Mouse (Mus musculus) heart, embryonic 11.5 days (tissue): Measurements from ENCODE around the gene Acad10. TPM values are rescaled to one million over a fixed set of nuclear protein-coding genes. Genes with fewer than 3 reads are reported as not detected.
"Not testable (repeated sequence)": the region's sequence is repeated elsewhere in the genome, so short reads cannot be mapped to it uniquely, and the experiment has no call there.

Source experiments
- ATAC-seq: fragments of 200-750 bp; cut with Nextera tagmentation; replicated peaks from 2 replicates; pipeline ENCODE4 v1.8.0; 2017; ENCODE audit warnings: moderate library complexity; ENCODE audit not compliant: insufficient number of reproducible peaks, low FRiP score, low TSS enrichment
- H3K27ac ChIP-seq: fragments of 300-500 bp; sonication (generic); 2 replicates; pipeline ENCODE4 v1.5.1; 2014; ENCODE audit warnings: mild to moderate bottlenecking, low read depth, low read length
- H3K27me3 ChIP-seq: fragments of 300-500 bp; sonication (generic); 2 replicates; pipeline ENCODE4 v1.6.1; 2014; ENCODE audit warnings: mild to moderate bottlenecking, low read length, mixed read lengths; ENCODE audit not compliant: control insufficient read depth, insufficient read depth
- H3K36me3 ChIP-seq: fragments of 300-500 bp; sonication (generic); 2 replicates; pipeline ENCODE4 v1.6.1; 2014; ENCODE audit warnings: mild to moderate bottlenecking, low read length, moderate library complexity, mixed read lengths; ENCODE audit not compliant: control insufficient read depth, insufficient read depth
- H3K4me1 ChIP-seq: fragments of 300-500 bp; sonication (generic); 2 replicates; pipeline ENCODE4 v1.6.1; 2014; ENCODE audit warnings: low read length; ENCODE audit not compliant: control insufficient read depth, insufficient read depth
- H3K4me2 ChIP-seq: fragments of 300-500 bp; sonication (generic); 2 replicates; pipeline ENCODE4 v1.6.1; 2014; ENCODE audit warnings: mild to moderate bottlenecking, moderate library complexity
- H3K4me3 ChIP-seq: fragments of 300-500 bp; sonication (generic); 2 replicates; pipeline ENCODE4 v1.5.1; 2014; ENCODE audit warnings: low read depth, low read length
- H3K9ac ChIP-seq: fragments of 300-500 bp; sonication (generic); 2 replicates; pipeline ENCODE4 v1.6.1; 2014; ENCODE audit warnings: mild to moderate bottlenecking, low read depth, low read length, moderate library complexity
- H3K9me3 ChIP-seq: fragments of 300-500 bp; sonication (generic); replicated peaks from 2 replicates; pipeline ENCODE4 v1.6.1; 2016; ENCODE audit warnings: low read length; ENCODE audit not compliant: control insufficient read depth
- WGBS: fragments of 180-500 bp; shearing (Covaris S2); extraction: QIAGEN DNeasy Blood & Tissue Kit; methylation state at CpG from one replicate; pipeline ENCODE4 v1.1.7; 2014; ENCODE audit not compliant: insufficient replicate concordance; 5-methylcytosine and 5-hydroxymethylcytosine counted together
- polyA plus RNA-seq: library from polyadenylated mRNA; unstranded; fragments of >200 nt; fragmentation: Nextera tagmentation; extraction: Ambion mirVana; gene quantifications from 2 replicates; pipeline ENCODE4 v1.2.1, GENCODE M21; 2014

Gene Acad10
- polyA plus RNA-seq, 1 experiment from 2014 or later: 1.1 TPM

DNA sequence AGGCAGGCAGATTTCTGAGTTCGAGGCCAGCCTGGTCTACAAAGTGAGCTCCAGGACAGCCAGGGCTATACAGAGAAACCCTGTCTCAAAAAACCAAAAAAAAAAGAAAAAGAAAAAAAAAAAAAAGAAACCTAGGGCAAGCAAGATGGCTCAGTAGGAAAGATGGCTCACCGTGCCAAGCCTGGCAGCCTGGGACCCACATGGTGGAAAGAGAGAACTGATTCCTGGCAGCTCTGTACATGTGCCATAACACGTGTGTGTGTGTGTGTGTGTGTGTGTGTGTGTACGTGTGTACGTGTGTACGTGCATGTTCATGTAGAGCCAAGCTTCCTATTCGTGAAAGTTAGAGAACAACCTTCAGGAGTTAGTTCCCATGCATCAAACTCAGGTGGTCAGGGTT lies 31.1 kb upstream of the Acad10 start:
- ATAC-seq, H3K9ac ChIP-seq, H3K9me3 ChIP-seq, H3K36me3 ChIP-seq, H3K4me3 ChIP-seq, H3K27ac ChIP-seq, H3K27me3 ChIP-seq, H3K4me2 ChIP-seq, H3K4me1 ChIP-seq: not testable (repeated sequence)
- 88% methylated on average over 7 of the region's 7 CpGs for WGBS

DNA sequence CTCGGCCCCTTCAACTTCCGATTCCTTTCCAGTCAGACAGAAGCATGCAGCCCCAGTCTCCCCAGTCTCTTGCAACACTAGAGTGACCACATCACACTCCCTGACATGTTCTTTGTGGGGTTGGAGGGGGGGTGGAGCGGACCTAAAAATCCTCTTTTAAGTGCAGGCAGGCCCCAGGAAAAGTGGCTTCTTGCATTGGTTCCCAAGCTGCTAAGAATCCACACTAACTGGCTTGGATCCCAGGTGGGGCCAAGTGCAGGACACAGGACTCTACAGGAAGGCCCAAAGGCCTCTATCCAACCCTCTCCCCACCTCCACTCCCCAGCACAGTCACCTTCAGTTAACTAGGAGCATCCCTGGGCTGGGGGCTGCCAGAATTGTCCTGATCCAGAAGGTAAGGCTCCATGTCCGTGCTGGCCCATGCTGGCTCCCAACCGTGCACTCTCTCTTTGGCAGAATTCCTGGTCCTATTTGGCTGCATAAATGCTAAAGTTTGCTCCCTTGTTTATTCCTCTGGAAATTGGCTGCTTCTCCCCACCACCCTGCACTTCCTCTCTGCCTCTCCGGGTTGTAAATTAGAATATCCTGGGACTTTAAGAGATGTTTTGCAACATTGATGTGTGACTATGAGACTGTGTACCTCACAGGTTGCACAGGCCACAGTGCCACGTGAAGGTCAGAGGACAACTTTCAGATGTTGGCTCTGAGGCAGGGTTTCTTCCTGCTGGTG lies 30.3 kb upstream of the Acad10 start:
- no peaks in the 10 kb centered on the region for H3K27me3 ChIP-seq
- no peaks in the 10 kb centered on the region; the same call in 1 of the 2 replicates for H3K36me3 ChIP-seq
- ATAC-seq: no peak
- no peak overlapping the region for H3K27ac ChIP-seq
- H3K4me2 ChIP-seq: no peak overlapping the region
- no peaks in the 10 kb centered on the region for H3K9me3 ChIP-seq
- WGBS: 81% methylated on average over 7 of the region's 7 CpGs
- H3K4me1 ChIP-seq: peaks cover 10% of the 10 kb centered on the region
- no peak overlapping the region for H3K4me3 ChIP-seq
- no peak overlapping the region for H3K9ac ChIP-seq

DNA sequence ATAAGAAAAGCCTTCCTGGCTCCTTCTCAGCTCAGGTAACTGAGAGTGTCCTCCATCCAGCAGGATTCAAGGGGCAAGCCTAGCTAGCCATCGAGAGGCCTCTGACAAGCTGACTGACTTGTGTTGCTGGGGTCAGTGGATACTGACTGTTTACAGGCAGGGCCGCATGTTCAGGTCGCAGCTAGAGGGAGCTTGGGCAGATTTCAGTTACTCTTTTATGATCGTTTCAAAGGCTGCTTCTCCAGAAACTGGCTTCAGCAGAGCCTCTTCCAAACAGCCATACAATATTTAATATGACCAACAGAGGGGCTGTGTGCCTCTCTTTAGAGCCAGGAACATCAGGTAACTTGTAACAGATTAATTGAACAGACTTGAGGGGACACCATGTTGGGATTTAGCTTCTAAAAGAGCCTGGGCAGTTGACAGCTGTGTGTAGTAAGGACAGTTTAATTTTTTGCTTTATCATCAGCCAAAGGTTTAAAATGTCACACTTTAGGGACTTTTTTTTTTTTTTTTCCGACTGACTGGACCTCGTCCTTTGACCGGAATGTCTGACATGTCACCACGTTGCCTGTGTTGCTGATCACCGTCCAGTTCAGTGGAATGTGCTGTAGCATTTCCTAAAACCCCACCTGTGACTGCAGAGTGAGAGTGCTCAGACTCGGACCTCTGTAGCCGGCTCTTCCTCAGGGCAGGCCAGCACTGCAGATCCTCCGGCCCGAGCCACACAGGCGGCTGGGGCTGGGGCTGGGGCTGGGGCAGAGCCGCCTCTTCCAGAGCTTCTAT lies 26.0 kb upstream of the Acad10 start:
- Histone ChIP-seq H3K4me1 (peaks cover 13% of the 10 kb centered on the region), H3K4me2 (peak overlapping the region; percentile 7; the same call in 1 of the 2 replicates), H3K9ac (peak overlapping the region; percentile 12), H3K9me3 (no peaks in the 10 kb centered on the region), H3K27ac (peak overlapping the region; percentile 43; the same call in 1 of the 2 replicates), H3K4me3 (no peak overlapping the region), H3K27me3 (no peaks in the 10 kb centered on the region), H3K36me3 (peaks cover 17% of the 10 kb centered on the region)
- 41% methylated on average over 15 of the region's 15 CpGs for WGBS
- ATAC-seq: no peak

DNA sequence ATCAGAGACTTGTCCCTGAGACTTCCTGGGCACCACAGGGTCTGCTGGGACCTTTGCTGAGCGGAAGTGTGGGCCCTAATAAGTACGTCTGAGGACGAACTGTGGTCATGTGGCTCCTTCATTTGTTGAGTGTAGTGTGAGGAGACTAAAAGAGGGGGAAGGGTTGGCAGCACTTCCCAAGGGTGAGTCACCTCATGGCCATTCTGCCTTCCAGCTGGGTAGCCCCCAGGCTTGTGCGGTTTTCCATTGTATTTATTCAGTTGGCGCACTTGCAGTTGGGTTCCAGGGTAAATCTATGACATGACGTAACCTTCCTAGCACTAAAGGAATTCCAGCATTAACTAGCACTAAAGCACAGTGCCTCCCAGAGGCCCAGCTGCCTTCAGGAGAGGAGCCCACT lies 25.2 kb upstream of the Acad10 start:
- Histone ChIP-seq H3K9me3 (no peaks in the 10 kb centered on the region), H3K4me1 (peaks cover 13% of the 10 kb centered on the region), H3K9ac (no peak overlapping the region), H3K27ac (no peak overlapping the region), H3K27me3 (no peaks in the 10 kb centered on the region), H3K36me3 (peaks cover 22% of the 10 kb centered on the region), H3K4me3 (no peak overlapping the region), H3K4me2 (no peak overlapping the region)
- WGBS: 73% methylated on average over 6 of the region's 6 CpGs
- ATAC-seq: no peak

- ATAC-seq: no peak
Measured at GRCm38 (mm10) chr5:121682250-121682649, 21.9 kb upstream of the Acad10 start.

GRCm38 (mm10) chr5:121670412-121670811 lies 10.1 kb upstream of the Acad10 start:
- Histone ChIP-seq H3K4me1 (no peaks in the 10 kb centered on the region), H3K27me3 (no peaks in the 10 kb centered on the region), H3K4me3 (no peak overlapping the region), H3K36me3 (peaks cover 26% of the 10 kb centered on the region), H3K27ac (no peak overlapping the region), H3K9me3 (no peaks in the 10 kb centered on the region), H3K4me2 (no peak overlapping the region), H3K9ac (no peak overlapping the region)
- no peak for ATAC-seq
- 81% methylated on average over 3 of the region's 3 CpGs for WGBS

More at GRCm38 (mm10) chr5:121682250-121682649, 21.9 kb upstream of the Acad10 start:
- Histone ChIP-seq H3K9ac (no peak overlapping the region), H3K27ac (no peak overlapping the region), H3K4me3 (no peak overlapping the region), H3K4me2 (no peak overlapping the region), H3K4me1 (peaks cover 13% of the 10 kb centered on the region), H3K36me3 (peaks cover 40% of the 10 kb centered on the region), H3K27me3 (no peaks in the 10 kb centered on the region), H3K9me3 (no peaks in the 10 kb centered on the region)
- WGBS: 97% methylated on average over 2 of the region's 2 CpGs

- Histone ChIP-seq H3K27me3 (no peaks in the 10 kb centered on the region), H3K27ac (no peak overlapping the region), H3K36me3 (peaks cover 18% of the 10 kb centered on the region), H3K4me1 (no peaks in the 10 kb centered on the region), H3K4me2 (no peak overlapping the region), H3K9ac (no peak overlapping the region), H3K9me3 (no peaks in the 10 kb centered on the region), H3K4me3 (no peak overlapping the region)
- WGBS: 67% methylated on average over 6 of the region's 6 CpGs
- ATAC-seq: no peak
Measured at GRCm38 (mm10) chr5:121668411-121668810, 8.1 kb upstream of the Acad10 start.

DNA sequence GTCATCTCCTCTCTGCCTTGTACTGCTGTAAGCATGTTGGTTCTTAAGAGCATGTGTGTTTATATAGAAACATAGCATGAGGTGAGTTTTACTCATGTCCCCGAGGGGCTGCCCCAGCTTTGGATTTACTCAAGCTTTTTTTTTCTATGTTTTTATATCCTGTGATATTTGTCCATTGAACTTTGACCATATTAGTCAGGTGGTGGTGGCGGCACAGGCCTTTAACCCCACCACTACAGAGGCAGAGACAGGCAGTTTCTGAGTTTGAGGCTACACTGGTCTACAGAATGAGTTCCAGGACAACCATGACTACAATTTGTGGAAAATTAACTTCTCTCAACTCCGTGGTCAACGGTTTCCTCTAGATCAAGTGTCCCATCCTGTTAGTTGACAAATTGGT lies 6.8 kb upstream of the Acad10 start:
- no peak overlapping the region for H3K27ac ChIP-seq
- H3K27me3 ChIP-seq: no peaks in the 10 kb centered on the region
- no peaks in the 10 kb centered on the region for H3K9me3 ChIP-seq
- no peak overlapping the region for H3K4me2 ChIP-seq
- H3K36me3 ChIP-seq: peaks cover 15% of the 10 kb centered on the region
- no peak overlapping the region for H3K9ac ChIP-seq
- ATAC-seq: no peak
- H3K4me1 ChIP-seq: no peaks in the 10 kb centered on the region
- H3K4me3 ChIP-seq: no peak overlapping the region
- WGBS: 88% methylated on average over 4 of the region's 4 CpGs
